9 mouse cellular contexts compared by ENCODE assay signal in genomic region chr4:133609719-133610118, GRCm38 (mm10). TPM values are rescaled to one million over a fixed set of nuclear protein-coding genes. Genes with fewer than 3 reads are reported as not detected.
DNase-seq lines count a peak whose midpoint lies in the region; ATAC-seq and TF ChIP-seq lines count a peak whose summit lies in the region.
"Had no signal": no experiment of that assay in that cellular context is flagged by ENCODE, and none has a peak within 500 bp of the region (broad histone marks: within the 10 kb centered on the region; RNA-seq: fewer than 3 reads in every experiment).

No protein-coding gene starts in this region.

- DNase-seq in 3T3-L1 (ENCODE audit: low read depth, low spot score) (peak; percentile 72), adipocyte (ENCODE audit: low spot score) (peak; percentile 43)
- peak; percentile 87 for DNase-seq in embryo, embryonic 10 days (ENCODE audit: low spot score)
- peak; percentile 75 for DNase-seq in heart, adult 8-10 months (ENCODE audit: low spot score)
- peak; percentile 82 for DNase-seq in kidney, adult 9 months
- DNase-seq in liver, adult 2 months (ENCODE audit: extremely low read depth, low read depth, low spot score), result peak; percentile 17
- DNase-seq in stomach, postnatal 0 days (ENCODE audit: low spot score), result peak; percentile 91

- H3K79me2 ChIP-seq in liver, adult 2 months (ENCODE audit: control insufficient read depth, insufficient read depth, low read length), result no peaks in the 10 kb centered on the region

- H3K4me2 ChIP-seq in neural tube, embryonic 12.5 days (replicated peaks), result no peak overlapping the region
- no peak overlapping the region for H3K4me2 ChIP-seq in stomach, postnatal 0 days (replicated peaks; ENCODE audit: low read depth)
- H3K4me2 ChIP-seq: embryonic facial prominence, embryonic 12.5 days had no signal

- H3K9ac ChIP-seq in liver, adult 2 months (ENCODE audit: low read depth, low read length), result no peak overlapping the region
- H3K9ac ChIP-seq in neural tube, embryonic 12.5 days, result no peak overlapping the region
- H3K9ac ChIP-seq in stomach, postnatal 0 days (ENCODE audit: low read length), result no peak overlapping the region
- H3K9ac ChIP-seq: embryonic facial prominence, embryonic 12.5 days had no signal

- peak; percentile 96 for TF ChIP-seq CTCF in liver, adult 2 months (IDR thresholded peaks at IDR 0.05; ENCODE audit: low read depth, low read length)
- peak; percentile 95 for TF ChIP-seq CTCF in stomach, postnatal 0 days (IDR thresholded peaks at IDR 0.05; ENCODE audit: low read depth)

- 22% methylated on average over 6 of the region's 6 CpGs for WGBS in liver, adult 2 months
- WGBS in neural tube, embryonic 12.5 days, result 19% methylated on average over 6 of the region's 6 CpGs
- WGBS in stomach, postnatal 0 days, result 12% methylated on average over 6 of the region's 6 CpGs

- no peaks in the 10 kb centered on the region for H3K9me3 ChIP-seq in neural tube, embryonic 12.5 days
- H3K9me3 ChIP-seq in stomach, postnatal 0 days (ENCODE audit: control insufficient read depth, low read length), result no peaks in the 10 kb centered on the region
- H3K9me3 ChIP-seq: embryonic facial prominence, embryonic 12.5 days had no signal

- TF ChIP-seq POLR2A in liver, adult 2 months (IDR thresholded peaks at IDR 0.05; ENCODE audit: extremely low read depth, insufficient read depth, low read length), result no peak

- H3K27ac ChIP-seq in liver, adult 2 months (replicated peaks; ENCODE audit: insufficient read depth, low read depth, low read length), result no peak overlapping the region
- no peak overlapping the region for H3K27ac ChIP-seq in neural tube, embryonic 12.5 days
- H3K27ac ChIP-seq in stomach, postnatal 0 days (replicated peaks), result no peak overlapping the region
- H3K27ac ChIP-seq: embryonic facial prominence, embryonic 12.5 days had no signal

- H3K36me3 ChIP-seq in liver, adult 2 months (ENCODE audit: control insufficient read depth, insufficient read depth, low read length), result peaks cover 1% of the 10 kb centered on the region; the same call in 1 of the 2 replicates
- peaks cover 63% of the 10 kb centered on the region for H3K36me3 ChIP-seq in neural tube, embryonic 12.5 days
- no peaks in the 10 kb centered on the region for H3K36me3 ChIP-seq in stomach, postnatal 0 days (ENCODE audit: control insufficient read depth, insufficient read depth, low read length)

- H3K4me1 ChIP-seq in liver, adult 2 months (ENCODE audit: control insufficient read depth, insufficient read depth, low read length), result no peaks in the 10 kb centered on the region
- H3K4me1 ChIP-seq in neural tube, embryonic 12.5 days, result no peaks in the 10 kb centered on the region
- H3K4me1 ChIP-seq in stomach, postnatal 0 days (replicated peaks; ENCODE audit: control insufficient read depth, insufficient read depth), result 0 out of 2 replicates have a peak, but pooled peaks cover 2% of the 10 kb centered on the region
- H3K4me1 ChIP-seq: embryonic facial prominence, embryonic 12.5 days had no signal

- no peak for TF ChIP-seq EP300 in stomach, postnatal 0 days (optimal IDR thresholded peaks at IDR 0.05)

- H3K27me3 ChIP-seq in liver, adult 2 months (ENCODE audit: control insufficient read depth, insufficient read depth, low read length), result no peaks in the 10 kb centered on the region
- H3K27me3 ChIP-seq in neural tube, embryonic 12.5 days (replicated peaks), result no peaks in the 10 kb centered on the region
- H3K27me3 ChIP-seq in stomach, postnatal 0 days (ENCODE audit: control insufficient read depth, insufficient read depth, low read length), result no peaks in the 10 kb centered on the region
- H3K27me3 ChIP-seq: embryonic facial prominence, embryonic 12.5 days had no signal

- ATAC-seq in neural tube, embryonic 12.5 days (ENCODE audit: low FRiP score, low read depth), result 0 out of 2 replicates have a peak, but pooled peaks have one; percentile 50
- ATAC-seq in stomach, postnatal 0 days (ENCODE audit: low FRiP score, low TSS enrichment), result peak; percentile 53

- no peak overlapping the region for H3K4me3 ChIP-seq in liver, adult 2 months (ENCODE audit: insufficient read depth, low read depth, low read length)
- H3K4me3 ChIP-seq in neural tube, embryonic 12.5 days, result no peak overlapping the region
- no peak overlapping the region for H3K4me3 ChIP-seq in stomach, postnatal 0 days (ENCODE audit: low read depth, low read length)
- H3K4me3 ChIP-seq: embryonic facial prominence, embryonic 12.5 days had no signal

RNA-seq across cellular contexts. Expression of gene Sfn, which starts 7.8 kb away (rescaled TPM):
- total RNA-seq in heart, adult 8-10 months (2022), result 1 to 10 TPM in 3 of 4 experiments, under 1 TPM in 1; 0.88 to 1.6 (median 1.1) TPM
- 0.55 and 0.81 TPM in 2 replicates for total RNA-seq in liver, adult 2 months (2014; rRNA removed)
- polyA plus RNA-seq in liver, adult 2 months (2012; rRNA removed), result 0.54 and 0.77 TPM in 2 replicates
- polyA plus RNA-seq in neural tube, embryonic 12.5 days (2016; fragmentation: Nextera tagmentation; extraction: Ambion mirVana), result 8.3 and 9.5 TPM in 2 replicates
- polyA plus RNA-seq in stomach, postnatal 0 days (2015; fragmentation: Nextera tagmentation; extraction: Ambion mirVana), result 355 and 371 TPM in 2 replicates

RNA-seq across cellular contexts. Expression of gene Gpn2, which starts 25.6 kb away (rescaled TPM):
- total RNA-seq in heart, adult 8-10 months (2022), result 1 to 10 TPM; 7.2 to 8.1 (median 8.1) TPM
- total RNA-seq in liver, adult 2 months (2014; rRNA removed), result 8.9 and 10.1 TPM in 2 replicates
- 35.0 and 38.2 TPM in 2 replicates for polyA plus RNA-seq in liver, adult 2 months (2012; rRNA removed)
- polyA plus RNA-seq in neural tube, embryonic 12.5 days (2016; fragmentation: Nextera tagmentation; extraction: Ambion mirVana), result 22.7 and 24.7 TPM in 2 replicates
- polyA plus RNA-seq in stomach, postnatal 0 days (2015; fragmentation: Nextera tagmentation; extraction: Ambion mirVana), result 13.9 and 14.8 TPM in 2 replicates

RNA-seq across cellular contexts. Expression of gene Gpatch3, which starts 35.2 kb away (rescaled TPM):
- total RNA-seq in heart, adult 8-10 months (2022), result 1 to 10 TPM; 3.0 to 4.6 (median 3.7) TPM
- 3.8 and 4.3 TPM in 2 replicates for total RNA-seq in liver, adult 2 months (2014; rRNA removed)
- 3.8 and 4.2 TPM in 2 replicates for polyA plus RNA-seq in liver, adult 2 months (2012; rRNA removed)
- polyA plus RNA-seq in neural tube, embryonic 12.5 days (2016; fragmentation: Nextera tagmentation; extraction: Ambion mirVana), result 11.7 and 13.7 TPM in 2 replicates
- 3.6 and 3.8 TPM in 2 replicates for polyA plus RNA-seq in stomach, postnatal 0 days (2015; fragmentation: Nextera tagmentation; extraction: Ambion mirVana)

RNA-seq across cellular contexts. Expression of gene Zdhhc18, which starts 40.2 kb away (rescaled TPM):
- 10 to 100 TPM; 16.1 to 24.3 (median 22.1) TPM for total RNA-seq in heart, adult 8-10 months (2022)
- 8.9 and 15.5 TPM in 2 replicates for total RNA-seq in liver, adult 2 months (2014; rRNA removed)
- 18.5 and 21.3 TPM in 2 replicates for polyA plus RNA-seq in liver, adult 2 months (2012; rRNA removed)
- polyA plus RNA-seq in neural tube, embryonic 12.5 days (2016; fragmentation: Nextera tagmentation; extraction: Ambion mirVana), result 9.9 and 11.5 TPM in 2 replicates
- polyA plus RNA-seq in stomach, postnatal 0 days (2015; fragmentation: Nextera tagmentation; extraction: Ambion mirVana), result 1.6 and 3.6 TPM in 2 replicates

RNA-seq across cellular contexts. Expression of gene Nr0b2, which starts 56.5 kb away (rescaled TPM):
- 10 to 100 TPM; 13.2 to 19.5 (median 16.9) TPM for total RNA-seq in heart, adult 8-10 months (2022)
- 25.7 and 52.4 TPM in 2 replicates for total RNA-seq in liver, adult 2 months (2014; rRNA removed)
- polyA plus RNA-seq in liver, adult 2 months (2012; rRNA removed), result 164 and 300 TPM in 2 replicates
- polyA plus RNA-seq in neural tube, embryonic 12.5 days (2016; fragmentation: Nextera tagmentation; extraction: Ambion mirVana), result not detected in 2 replicates
- 4.7 and 5.2 TPM in 2 replicates for polyA plus RNA-seq in stomach, postnatal 0 days (2015; fragmentation: Nextera tagmentation; extraction: Ambion mirVana)
- polyA plus RNA-seq: embryonic facial prominence, embryonic 12.5 days had no signal

Comparison
In these comparisons a context has a peak if more than half of its experiments do, and no peak if none do; other contexts are left out.
1. DNase-seq: peak in every context shown above with its lines; median percentile 91 in stomach, postnatal 0 days; 87 in embryo, embryonic 10 days; 82 in kidney, adult 9 months; 75 in heart, adult 8-10 months; 72 in 3T3-L1; 43 in adipocyte; 17 in liver, adult 2 months.
2. RNA of gene Sfn, which starts 7.8 kb away (polyA plus RNA-seq): 355 to 371 TPM in stomach, postnatal 0 days; 8.3 to 9.5 TPM in neural tube, embryonic 12.5 days and 0.54 to 0.77 TPM in liver, adult 2 months; every median in the first group is over 10 times any median in the second.